Mouse (Mus musculus): ENCODE measurements at regions not wholly inside any gene's neighbourhood (a gene's known extent, or its start where the extent isn't known, plus 50 kb on each side); places are given as distances from the start of the nearest gene placed in this dataset.

DNA sequence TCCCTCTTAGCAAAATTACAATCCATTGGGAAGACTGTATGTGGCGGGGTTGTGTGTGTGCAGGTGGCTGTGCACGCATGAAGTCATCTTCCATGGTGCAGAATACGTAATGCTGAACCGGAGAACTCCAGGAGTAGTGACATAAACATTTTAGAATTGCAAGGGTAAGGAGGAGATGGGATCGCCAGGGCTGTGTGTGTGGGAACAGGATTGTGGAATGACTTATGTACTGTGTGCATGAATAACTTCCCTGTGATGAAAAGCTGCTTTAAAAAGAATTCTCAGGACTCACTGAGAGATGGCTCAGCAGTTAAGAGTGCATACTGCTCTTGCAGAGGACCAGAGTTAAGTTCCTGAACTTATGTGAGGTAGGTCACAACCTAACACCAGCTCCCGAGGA, 57.2 kb upstream of the Slc30a5 start:
- TF ChIP-seq CTCF (conservative IDR thresholded peaks at IDR 0.05 in 1 of 2, IDR thresholded peaks at IDR 0.05 in 1 of 2; ENCODE audit: low read depth in 2 of 2, low read length in 2 of 2) (no peak), POLR2A (IDR thresholded peaks at IDR 0.05; ENCODE audit: low read depth, low read length) (no peak), MAX (IDR thresholded peaks at IDR 0.05; ENCODE audit: low read length) (no peak), NELFE (IDR thresholded peaks at IDR 0.05; ENCODE audit: low read depth, low read length) (no peak), USF1 (IDR thresholded peaks at IDR 0.05; ENCODE audit: low read depth, low read length) (no peak)

Data from CH12.LX (cell line).